Mouse (Mus musculus) stomach, embryonic 14.5 days (tissue): ENCODE data around the gene Camk2g. TPM values are rescaled to one million over a fixed set of nuclear protein-coding genes. Genes with fewer than 3 reads are reported as not detected.

Experiments
- ATAC-seq: fragments of 200-750 bp; cut with Nextera tagmentation; 2 replicates; pipeline ENCODE4 v1.8.0; 2017; ENCODE audit warnings: low read depth, moderate TSS enrichment; ENCODE audit not compliant: insufficient number of reproducible peaks, insufficient read depth, low FRiP score
- H3K27ac ChIP-seq: fragments of 300-500 bp; sonication (generic); 2 replicates; pipeline ENCODE4 v1.5.1; 2014; ENCODE audit warnings: mild to moderate bottlenecking, low read length, moderate library complexity, mixed read lengths
- H3K27me3 ChIP-seq: fragments of 300-500 bp; sonication (generic); 2 replicates; pipeline ENCODE4 v1.6.1; 2014; ENCODE audit warnings: low read length, control low read depth, mixed read lengths; ENCODE audit not compliant: control insufficient read depth, insufficient read depth
- H3K36me3 ChIP-seq: fragments of 300-500 bp; sonication (generic); 2 replicates; pipeline ENCODE4 v1.6.1; 2014; ENCODE audit warnings: mild to moderate bottlenecking, control low read depth, low read length, moderate library complexity, mixed read lengths; ENCODE audit not compliant: control insufficient read depth, insufficient read depth
- H3K4me1 ChIP-seq: fragments of 300-500 bp; sonication (generic); 2 replicates; pipeline ENCODE4 v1.6.1; 2014; ENCODE audit warnings: low read length, control low read depth, mixed read lengths; ENCODE audit not compliant: control insufficient read depth, insufficient read depth
- H3K4me2 ChIP-seq: fragments of 300-500 bp; sonication (generic); replicated peaks from 2 replicates; pipeline ENCODE4 v1.6.1; 2014; ENCODE audit warnings: low read depth, low read length, control low read depth
- H3K4me3 ChIP-seq: fragments of 300-500 bp; sonication (generic); 2 replicates; pipeline ENCODE4 v1.5.1; 2014; ENCODE audit warnings: low read depth, low read length, control low read depth
- H3K9ac ChIP-seq: fragments of 300-500 bp; sonication (generic); replicated peaks from 2 replicates; pipeline ENCODE4 v1.6.1; 2014; ENCODE audit warnings: low read depth, mild to moderate bottlenecking, control low read depth, low read length, moderate library complexity, mixed read lengths
- H3K9me3 ChIP-seq: fragments of 300-500 bp; sonication (generic); 2 replicates; pipeline ENCODE4 v1.6.1; 2016; ENCODE audit warnings: low read depth, low read length, control low read depth; ENCODE audit not compliant: control insufficient read depth
- WGBS: fragments of 180-500 bp; shearing (Covaris S2); extraction: QIAGEN DNeasy Blood & Tissue Kit; methylation state at CpG from one replicate; pipeline ENCODE4 v1.1.7; 2014; 5-methylcytosine and 5-hydroxymethylcytosine counted together
- polyA plus RNA-seq: library from polyadenylated mRNA; unstranded; fragments of >200 nt; fragmentation: Nextera tagmentation; extraction: Ambion mirVana; gene quantifications from 2 replicates; pipeline ENCODE4 v1.2.1, GENCODE M21; 2014

The Camk2g gene
- polyA plus RNA-seq, 1 experiment from 2014 or later, result 53.6 TPM

DNA sequence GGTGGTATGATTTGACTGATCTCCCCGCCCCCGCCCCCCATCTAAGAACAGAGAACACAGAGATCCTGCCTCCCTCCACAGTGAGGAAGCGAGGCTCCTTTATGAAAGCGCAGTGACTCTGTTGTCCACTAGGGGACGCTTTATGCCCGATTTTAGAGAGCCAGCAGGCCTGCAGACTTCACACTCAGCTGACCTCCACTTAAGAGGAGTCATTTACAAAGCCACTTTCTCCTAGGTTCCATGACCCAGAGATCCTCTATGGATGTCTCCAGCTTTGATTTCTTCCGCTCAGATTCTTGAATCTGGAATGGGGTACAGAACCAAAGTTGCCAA lies 9.7 kb upstream of the Camk2g start:
- ATAC-seq, result peak; percentile 79
- Histone ChIP-seq H3K4me2 (no peak overlapping the region), H3K27ac (no peak overlapping the region), H3K27me3 (no peaks in the 10 kb centered on the region), H3K36me3 (no peaks in the 10 kb centered on the region), H3K4me3 (no peak overlapping the region), H3K9ac (no peak overlapping the region), H3K9me3 (no peaks in the 10 kb centered on the region), H3K4me1 (no peaks in the 10 kb centered on the region)
- WGBS, result 6% methylated on average over 7 of the region's 7 CpGs

DNA sequence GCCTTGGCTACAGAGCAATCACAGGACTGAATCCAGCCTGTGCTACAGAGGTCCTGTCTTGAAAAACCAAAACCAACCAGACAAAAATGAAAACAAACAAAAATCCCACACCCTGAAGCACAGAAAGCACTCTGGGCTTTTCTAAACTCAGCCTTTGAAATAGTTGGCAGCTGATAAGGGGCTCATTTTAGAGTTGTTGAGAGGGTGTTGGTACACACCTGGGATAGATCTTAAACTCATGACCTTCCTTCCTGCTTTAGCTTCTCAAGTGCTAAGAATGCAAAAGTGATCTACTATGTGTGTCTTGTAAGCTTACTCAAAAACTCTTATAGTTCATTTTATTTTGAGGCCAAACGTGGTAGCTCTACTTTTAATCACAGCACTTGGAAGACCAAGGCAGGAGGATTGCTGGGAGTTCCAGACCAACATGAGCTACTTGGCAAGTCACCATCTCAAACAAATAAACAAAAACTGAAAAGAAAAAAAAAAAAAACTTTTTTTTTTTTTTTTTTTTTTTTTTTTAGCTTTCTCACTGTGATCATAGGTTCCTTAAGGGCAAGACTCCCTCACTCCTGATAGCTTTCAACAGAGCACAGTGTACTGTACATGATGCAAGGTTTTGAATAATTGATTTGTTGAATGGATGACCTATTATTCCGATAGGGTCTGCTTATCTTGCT lies 9.2 kb upstream of the Camk2g start:
- 32% methylated on average over 2 of the region's 2 CpGs for WGBS
- H3K9ac ChIP-seq, result no peak overlapping the region
- ATAC-seq, result peak; percentile 51; the same call in 1 of the 2 replicates

DNA sequence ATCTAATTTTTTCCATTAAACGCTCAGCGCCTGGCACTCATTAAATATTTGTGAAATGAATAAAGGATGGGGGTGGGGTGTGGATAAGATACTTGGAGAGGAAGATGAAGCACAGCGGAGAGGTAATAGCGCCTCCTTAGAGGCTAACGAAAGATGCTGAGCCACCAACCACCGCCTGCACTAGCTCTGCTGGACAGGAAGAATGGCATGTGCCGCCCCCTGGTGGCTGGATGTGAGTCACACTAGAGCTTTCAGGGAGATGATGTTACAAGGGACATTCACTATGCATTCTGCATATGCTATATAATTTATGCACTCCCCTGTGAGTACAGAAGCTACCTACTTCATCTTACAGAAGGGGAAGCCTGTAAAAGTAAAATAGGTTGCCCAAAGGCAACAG lies 4.9 kb upstream of the Camk2g start:
- Histone ChIP-seq H3K4me3 (no peak overlapping the region), H3K9ac (no peak overlapping the region), H3K9me3 (no peaks in the 10 kb centered on the region), H3K27me3 (no peaks in the 10 kb centered on the region), H3K27ac (no peak overlapping the region), H3K4me1 (no peaks in the 10 kb centered on the region; the same call in 1 of the 2 replicates), H3K36me3 (no peaks in the 10 kb centered on the region), H3K4me2 (no peak overlapping the region)
- 7% methylated on average over 7 of the region's 7 CpGs for whole genome bisulfite sequencing
- no peak for ATAC-seq

More for the DNA sequence above, 9.2 kb upstream of the Camk2g start:
- H3K4me3 ChIP-seq, result no peak overlapping the region
- no peaks in the 10 kb centered on the region for H3K36me3 ChIP-seq
- H3K4me1 ChIP-seq, result no peaks in the 10 kb centered on the region
- no peaks in the 10 kb centered on the region for H3K27me3 ChIP-seq
- no peak overlapping the region for H3K4me2 ChIP-seq
- no peak overlapping the region for H3K27ac ChIP-seq
- H3K9me3 ChIP-seq, result no peaks in the 10 kb centered on the region

DNA sequence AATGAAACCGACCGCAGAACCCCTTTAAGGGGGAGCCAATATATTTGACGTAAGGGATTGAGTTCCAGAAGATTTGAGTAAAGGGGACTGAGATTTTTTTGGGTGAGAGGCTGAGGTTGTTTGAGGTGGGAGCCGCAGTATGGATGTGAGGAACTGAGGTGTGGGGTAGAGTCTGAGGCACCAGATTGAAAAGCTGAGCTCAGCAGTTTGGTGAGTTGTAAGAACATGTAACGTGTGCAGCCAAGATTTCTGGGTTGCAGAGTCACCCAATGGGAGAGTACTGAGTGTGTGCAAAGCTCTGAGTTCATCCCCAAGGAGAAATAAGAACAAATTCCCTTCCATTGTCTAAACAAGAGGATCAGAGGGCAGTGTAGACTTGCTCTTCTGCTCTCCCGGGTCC lies 4.4 kb upstream of the Camk2g start:
- Histone ChIP-seq H3K4me1 (no peaks in the 10 kb centered on the region; the same call in 1 of the 2 replicates), H3K27me3 (no peaks in the 10 kb centered on the region), H3K4me3 (no peak overlapping the region), H3K4me2 (no peak overlapping the region), H3K36me3 (no peaks in the 10 kb centered on the region), H3K27ac (no peak overlapping the region), H3K9ac (no peak overlapping the region), H3K9me3 (no peaks in the 10 kb centered on the region)
- WGBS, result 80% methylated on average over 6 of the region's 6 CpGs
- no peak for ATAC-seq

DNA sequence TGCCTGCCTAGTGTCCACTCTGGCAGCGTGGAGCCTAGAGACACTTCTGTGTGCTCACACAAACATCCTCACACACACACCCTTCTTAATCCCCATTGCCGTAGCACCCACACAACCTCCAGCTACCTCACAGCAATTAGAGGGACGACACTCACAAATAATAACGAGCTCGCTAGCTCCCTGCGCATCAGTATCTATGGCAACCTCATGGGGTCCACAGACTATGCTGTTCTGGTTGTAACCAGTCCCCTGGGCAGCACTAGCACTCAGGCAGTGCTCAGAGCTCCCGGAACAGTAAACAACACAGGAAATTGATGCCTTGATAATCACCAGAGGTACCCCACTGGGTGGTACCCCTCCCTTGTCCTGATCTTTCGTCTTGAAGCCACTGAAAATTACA lies 2.8 kb upstream of the Camk2g start:
- Histone ChIP-seq H3K4me1 (peaks cover 12% of the 10 kb centered on the region), H3K27me3 (no peaks in the 10 kb centered on the region), H3K27ac (no peak overlapping the region), H3K36me3 (peaks cover 2% of the 10 kb centered on the region; the same call in 1 of the 2 replicates), H3K4me2 (no peak overlapping the region), H3K9ac (no peak overlapping the region), H3K9me3 (no peaks in the 10 kb centered on the region), H3K4me3 (no peak overlapping the region)
- 69% methylated on average over 8 of the region's 8 CpGs for WGBS
- ATAC-seq, result no peak

DNA sequence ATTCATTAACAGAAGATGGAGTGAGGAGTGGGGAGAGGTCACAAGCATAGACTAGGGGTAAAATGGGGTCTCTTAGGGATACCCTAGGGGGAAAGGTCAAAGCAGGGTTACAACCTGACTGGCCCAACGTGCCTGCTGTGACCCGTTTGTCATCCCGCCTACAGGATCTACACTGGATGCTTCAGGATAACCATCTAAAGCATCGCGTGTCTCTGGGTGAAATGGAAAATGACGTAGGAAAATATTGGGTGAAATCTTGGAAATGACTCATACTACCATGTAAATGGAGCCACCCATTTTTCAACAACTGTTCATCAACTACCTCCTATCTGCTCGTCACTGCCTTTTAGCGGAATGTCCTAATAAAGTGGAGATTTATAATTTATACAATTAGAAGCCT lies 2.3 kb upstream of the Camk2g start:
- WGBS, result 69% methylated on average over 8 of the region's 8 CpGs

DNA sequence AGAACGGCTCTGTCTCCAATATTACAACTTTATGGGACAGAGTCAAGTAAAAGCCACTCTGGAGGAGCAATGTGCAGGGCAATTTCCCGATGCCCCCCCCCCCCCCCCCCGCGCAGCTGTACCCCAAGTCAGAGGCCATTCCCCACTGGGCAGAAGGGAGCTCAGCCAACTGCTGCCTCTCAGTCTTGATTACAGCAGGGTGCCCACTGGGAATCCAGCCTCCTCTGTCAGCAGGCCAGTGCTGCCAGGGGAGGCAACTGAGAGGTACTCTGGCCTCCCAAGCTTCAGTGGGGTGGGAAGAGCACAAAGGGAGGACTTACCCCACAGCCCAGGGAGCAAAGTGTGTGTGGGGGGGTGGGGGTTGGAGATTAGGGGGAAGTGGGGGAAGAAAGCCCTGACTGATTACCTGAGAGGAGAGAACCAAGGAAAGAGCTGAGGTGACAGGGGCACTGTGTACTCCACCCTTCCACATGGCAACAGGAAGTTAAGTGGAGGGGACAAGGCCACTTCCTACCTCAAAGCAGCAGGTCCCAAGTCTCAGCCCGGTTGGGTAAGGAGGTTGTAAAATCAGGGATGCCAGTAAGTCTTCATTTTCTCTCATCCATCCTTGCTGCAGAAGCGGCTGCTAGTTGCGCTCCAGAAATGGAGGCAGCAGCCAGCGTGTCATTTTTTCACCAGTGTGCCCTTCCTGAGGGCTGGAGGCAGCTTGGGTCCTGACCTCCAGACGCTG lies 1.7 kb upstream of the Camk2g start:
- WGBS, result 54% methylated on average over 7 of the region's 9 CpGs
- Histone ChIP-seq H3K27ac (no peak overlapping the region), H3K4me3 (no peak overlapping the region), H3K9ac (no peak overlapping the region), H3K9me3 (no peaks in the 10 kb centered on the region), H3K4me1 (peaks cover 13% of the 10 kb centered on the region), H3K4me2 (no peak overlapping the region), H3K27me3 (no peaks in the 10 kb centered on the region), H3K36me3 (peaks cover 12% of the 10 kb centered on the region)
- no peak for ATAC-seq

More for the DNA sequence above, 2.3 kb upstream of the Camk2g start:
- Histone ChIP-seq H3K27me3 (no peaks in the 10 kb centered on the region), H3K36me3 (peaks cover 6% of the 10 kb centered on the region), H3K4me3 (no peak overlapping the region), H3K9me3 (no peaks in the 10 kb centered on the region), H3K27ac (no peak overlapping the region), H3K9ac (no peak overlapping the region), H3K4me1 (peaks cover 13% of the 10 kb centered on the region), H3K4me2 (no peak overlapping the region)
- no peak for ATAC-seq

DNA sequence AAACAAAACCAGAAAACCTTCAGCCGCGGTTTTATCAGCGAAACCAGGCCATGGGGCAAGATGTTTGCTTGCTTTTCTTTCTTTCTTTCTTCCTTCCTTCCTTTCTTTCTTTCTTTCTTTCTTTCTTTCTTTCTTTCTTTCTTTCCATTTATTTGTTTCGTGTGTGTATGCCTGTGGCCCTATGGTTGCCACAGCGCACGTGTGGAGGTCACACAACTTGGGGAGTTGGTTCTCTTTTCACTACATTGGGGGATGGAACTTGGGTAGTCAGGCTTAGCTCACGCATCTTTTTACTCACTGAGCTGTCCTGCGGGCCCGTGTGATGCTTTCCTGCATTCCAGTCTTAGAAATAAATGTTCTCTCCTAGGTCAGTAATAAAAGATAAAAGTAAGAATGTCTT lies 701 bp upstream of the Camk2g start:
- Histone ChIP-seq H3K36me3 (peaks cover 17% of the 10 kb centered on the region), H3K4me1 (peaks cover 13% of the 10 kb centered on the region), H3K9ac (peak overlapping the region; percentile 30; the same call in 1 of the 2 replicates), H3K4me3 (peak overlapping the region; percentile 85), H3K27ac (peak overlapping the region; percentile 33; the same call in 1 of the 2 replicates), H3K27me3 (no peaks in the 10 kb centered on the region), H3K4me2 (peak overlapping the region; percentile 94), H3K9me3 (no peaks in the 10 kb centered on the region)
- 14% methylated on average over 9 of the region's 9 CpGs for WGBS
- ATAC-seq, result no peak
